Mouse (Mus musculus) cerebral cortex, adult 2 months (tissue): ENCODE measurements around the gene Zdhhc13.

ENCODE experiments used
- whole genome bisulfite sequencing: fragments of 180-500 bp; shearing (Covaris S2); methylation state at CpG from one replicate; pipeline ENCODE4 v1.1.7; 2018; 5-methylcytosine and 5-hydroxymethylcytosine counted together

Zdhhc13 gene

GRCm38 (mm10) chr7:48788851-48789572 is at the start of gene Zdhhc13:
TSS of gene Zdhhc13 (plus strand) at chr7:48789003.
- under 1% methylated on average over 57 of the region's 57 CpGs for WGBS

GRCm38 (mm10) chr7:48749298-48750163 is 39.3 kb upstream of the Zdhhc13 start:
- under 1% methylated on average over 24 of the region's 24 CpGs for WGBS

GRCm38 (mm10) chr7:48750164-48750809 is 38.5 kb upstream of the Zdhhc13 start:
- 61% methylated on average over 8 of the region's 8 CpGs for WGBS

GRCm38 (mm10) chr7:48751222-48751621 is 37.6 kb upstream of the Zdhhc13 start:
- 87% methylated on average over 5 of the region's 5 CpGs for WGBS

- WGBS = 91% methylated on average over 3 of the region's 3 CpGs
Observed at GRCm38 (mm10) chr7:48754415-48754974, 34.3 kb upstream of the Zdhhc13 start.

GRCm38 (mm10) chr7:48755825-48756224 is 33.0 kb upstream of the Zdhhc13 start:
- 86% methylated on average over 3 of the region's 3 CpGs for WGBS

- WGBS = 99% methylated on average over 4 of the region's 4 CpGs
Observed at GRCm38 (mm10) chr7:48756306-48756931, 32.4 kb upstream of the Zdhhc13 start.

GRCm38 (mm10) chr7:48758083-48758482 is 30.7 kb upstream of the Zdhhc13 start:
- WGBS = 86% methylated on average over 1 of the region's 1 CpGs

- 94% methylated on average over 1 of the region's 1 CpGs for WGBS
Observed at GRCm38 (mm10) chr7:48760789-48761188, 28.0 kb upstream of the Zdhhc13 start.

GRCm38 (mm10) chr7:48762289-48762688 is 26.5 kb upstream of the Zdhhc13 start:
- WGBS = 78% methylated on average over 1 of the region's 1 CpGs

- 91% methylated on average over 3 of the region's 3 CpGs for WGBS
Observed at GRCm38 (mm10) chr7:48762721-48763120, 26.1 kb upstream of the Zdhhc13 start.

- WGBS = 94% methylated on average over 4 of the region's 4 CpGs
Observed at GRCm38 (mm10) chr7:48765959-48766358, 22.8 kb upstream of the Zdhhc13 start.

GRCm38 (mm10) chr7:48769721-48770120 is 19.1 kb upstream of the Zdhhc13 start:
- WGBS = 22% methylated on average over 1 of the region's 1 CpGs

GRCm38 (mm10) chr7:48772060-48772734 is 16.6 kb upstream of the Zdhhc13 start:
- 90% methylated on average over 2 of the region's 2 CpGs for WGBS

GRCm38 (mm10) chr7:48773333-48773732 is 15.5 kb upstream of the Zdhhc13 start:
- WGBS = 86% methylated on average over 5 of the region's 5 CpGs

- 97% methylated on average over 1 of the region's 1 CpGs for WGBS
Observed at GRCm38 (mm10) chr7:48774633-48775032, 14.2 kb upstream of the Zdhhc13 start.

GRCm38 (mm10) chr7:48775436-48775835 is 13.4 kb upstream of the Zdhhc13 start:
- 91% methylated on average over 1 of the region's 1 CpGs for WGBS

- WGBS = 47% methylated on average over 8 of the region's 8 CpGs
Observed at GRCm38 (mm10) chr7:48777721-48778504, 10.9 kb upstream of the Zdhhc13 start.

GRCm38 (mm10) chr7:48779110-48779509 is 9.7 kb upstream of the Zdhhc13 start:
- WGBS = 44% methylated on average over 3 of the region's 3 CpGs

GRCm38 (mm10) chr7:48782432-48782831 is 6.4 kb upstream of the Zdhhc13 start:
- 88% methylated on average over 4 of the region's 4 CpGs for WGBS
